Mouse (Mus musculus) hindlimb bud, embryonic 11.5 days (tissue): ENCODE data around the gene Pla2g4e.
"Not testable (repeated sequence)": the region's sequence is repeated elsewhere in the genome, so short reads cannot be mapped to it uniquely, and the experiment has no call there.

Experiments
- DNase-seq: peaks from one replicate; pipeline ENCODE4 v3.0.0-alpha.2; 2012; ENCODE audit warnings: low read depth, low spot score; ENCODE audit errors: extremely low spot score

The Pla2g4e gene

DNA sequence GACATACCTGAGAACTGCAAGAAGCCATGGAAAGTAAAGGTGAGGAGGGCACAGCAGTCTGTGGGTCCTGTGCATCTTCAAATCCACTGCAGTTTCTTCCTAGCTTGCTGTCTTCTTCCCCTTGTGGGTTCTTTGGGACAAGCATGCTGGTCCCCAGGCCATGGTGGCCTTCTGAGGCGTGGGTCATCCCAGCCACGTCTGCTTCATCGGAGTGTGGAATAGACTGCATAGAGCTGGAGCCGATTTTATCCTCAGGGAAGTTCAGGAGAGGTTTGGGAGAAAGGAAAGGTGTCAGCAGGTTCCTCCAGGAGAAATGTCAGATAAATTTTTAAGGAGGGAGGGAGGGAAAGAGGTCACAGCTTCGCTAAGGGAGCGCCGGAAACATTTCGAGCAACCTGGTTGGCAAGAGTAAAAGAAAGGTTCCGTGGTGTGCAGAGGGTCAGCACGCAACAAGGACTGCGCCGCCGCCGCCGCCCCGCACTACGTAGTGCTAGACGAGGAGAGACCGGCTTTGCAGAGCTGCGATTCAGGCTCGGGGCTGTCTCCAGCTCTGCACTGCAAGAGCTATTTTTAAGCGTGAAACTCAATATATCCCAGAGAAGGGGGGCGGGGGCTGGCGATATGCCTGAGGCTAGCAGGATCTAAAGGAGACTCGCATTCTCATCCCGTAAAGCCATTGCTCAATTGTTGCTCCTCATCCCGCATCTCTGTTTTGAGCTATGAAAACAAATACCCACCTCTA lies at the start of gene Pla2g4e:
Pla2g4e (minus strand) TSS at position 657 of the 742 bp plus-strand sequence.
- no peak for DNase-seq

DNA sequence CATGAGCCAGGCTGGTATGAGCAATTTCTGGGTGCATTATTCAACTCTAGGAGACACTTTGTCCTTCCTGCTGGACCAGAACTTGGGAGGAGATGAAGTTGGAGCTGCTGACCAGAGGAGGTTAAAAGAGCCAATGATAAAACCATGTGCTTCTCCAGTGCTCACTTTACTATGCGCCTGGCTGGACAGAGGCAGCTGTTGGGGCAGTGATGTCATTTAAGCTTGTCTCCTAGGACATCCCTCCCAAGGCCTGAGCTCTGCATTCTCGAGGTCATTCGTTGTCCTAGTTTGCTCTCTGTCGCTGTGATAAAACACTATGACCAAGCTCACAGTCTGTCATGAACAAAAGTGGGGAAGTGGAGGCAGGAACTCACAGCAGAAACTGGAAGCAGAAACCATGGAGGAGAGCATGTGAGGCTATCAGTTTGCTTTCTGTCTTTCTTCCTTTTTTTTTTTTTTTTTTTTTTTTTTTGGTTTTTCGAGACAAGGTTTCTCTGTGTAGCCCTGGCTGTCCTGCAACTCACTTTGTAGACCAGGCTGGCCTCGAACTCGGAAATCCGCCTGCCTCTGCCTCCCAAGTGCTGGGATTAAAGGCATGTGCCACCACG lies 46.4 kb upstream of the Pla2g4e start:
- DNase-seq = no peak

DNA sequence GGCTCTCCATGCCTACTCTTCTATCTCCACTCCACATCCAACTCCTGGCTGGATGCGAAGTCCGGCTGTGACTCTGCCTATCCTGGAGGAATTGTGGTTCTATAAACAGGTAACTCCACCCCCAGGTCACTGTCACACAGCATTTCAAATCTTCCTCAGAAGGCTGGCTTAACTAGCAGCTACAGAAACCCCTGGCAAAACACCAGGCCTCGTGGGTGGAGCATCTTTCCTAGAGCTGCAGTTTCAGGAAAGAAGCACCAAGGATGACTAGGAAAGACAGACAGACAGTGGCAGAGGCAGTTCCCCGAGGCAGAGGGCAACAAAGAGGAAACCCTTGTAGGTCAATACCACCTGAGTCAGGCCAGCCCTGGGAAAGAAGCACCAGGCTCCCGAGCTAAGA lies 43.9 kb upstream of the Pla2g4e start, which contains the start of gene Pla2g4d:
Pla2g4d (minus strand) TSS at position 203 of the 400 bp plus-strand sequence.
- no peak for DNase-seq

DNA sequence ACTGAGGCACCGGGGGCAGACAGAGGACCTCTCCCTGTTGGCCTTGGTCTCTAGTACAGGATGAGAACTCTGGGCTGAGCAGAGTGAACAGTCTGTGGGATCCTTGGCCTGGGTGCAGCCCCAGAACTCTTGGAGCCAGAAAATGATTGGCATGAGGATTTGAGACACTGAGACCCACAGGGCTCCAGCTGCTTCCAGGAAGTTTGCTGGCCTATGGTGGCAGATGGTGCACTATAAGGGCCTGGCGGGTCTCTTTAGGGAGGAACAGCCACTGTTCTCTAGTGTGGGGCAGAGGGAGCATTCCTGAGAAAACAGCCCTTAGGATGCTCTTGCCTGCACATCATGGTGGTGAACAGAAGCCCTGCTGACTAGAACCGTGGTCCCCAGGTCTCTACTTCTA lies 43.3 kb upstream of the Pla2g4e start:
- no peak for DNase-seq

DNA sequence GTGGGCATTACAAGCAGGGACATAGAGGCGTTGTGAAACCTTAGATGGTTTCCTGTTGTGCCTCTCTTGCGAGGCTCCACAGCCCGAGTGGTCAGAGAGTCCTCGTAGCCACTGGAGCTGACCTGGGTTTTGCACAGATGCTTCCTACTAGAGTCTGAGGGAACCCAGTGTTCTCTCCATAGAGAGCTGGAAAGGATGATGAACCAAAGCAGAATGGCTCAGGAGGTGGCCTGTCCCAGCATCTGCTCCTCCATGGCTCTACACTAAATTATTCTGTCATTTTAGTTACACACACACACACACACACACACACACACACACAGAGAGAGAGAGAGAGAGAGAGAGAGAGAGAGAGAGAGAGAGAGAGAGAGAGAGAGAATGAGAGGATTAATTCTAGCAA lies 40.5 kb upstream of the Pla2g4e start:
- no peak for DNase-seq

DNA sequence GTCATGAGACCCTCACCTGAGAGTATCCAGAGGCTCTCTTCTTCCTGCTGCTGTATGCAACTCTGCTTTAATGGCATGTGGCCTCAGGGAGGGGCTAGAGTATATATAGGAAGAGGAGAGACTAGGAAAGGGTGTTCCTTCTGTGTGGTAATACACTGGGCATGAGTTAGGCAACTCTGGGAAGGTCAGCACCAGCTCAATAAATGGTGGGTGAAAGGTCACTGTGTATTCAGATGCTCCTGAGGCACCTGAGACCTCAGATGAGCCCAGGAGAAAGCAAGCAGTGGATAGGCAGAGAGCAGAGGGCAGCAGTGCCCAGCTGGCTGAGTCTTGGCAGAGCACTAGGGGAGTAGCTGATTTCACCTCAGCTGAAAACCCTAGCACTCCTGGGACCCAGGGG lies 39.6 kb upstream of the Pla2g4e start:
- no peak for DNase-seq

DNA sequence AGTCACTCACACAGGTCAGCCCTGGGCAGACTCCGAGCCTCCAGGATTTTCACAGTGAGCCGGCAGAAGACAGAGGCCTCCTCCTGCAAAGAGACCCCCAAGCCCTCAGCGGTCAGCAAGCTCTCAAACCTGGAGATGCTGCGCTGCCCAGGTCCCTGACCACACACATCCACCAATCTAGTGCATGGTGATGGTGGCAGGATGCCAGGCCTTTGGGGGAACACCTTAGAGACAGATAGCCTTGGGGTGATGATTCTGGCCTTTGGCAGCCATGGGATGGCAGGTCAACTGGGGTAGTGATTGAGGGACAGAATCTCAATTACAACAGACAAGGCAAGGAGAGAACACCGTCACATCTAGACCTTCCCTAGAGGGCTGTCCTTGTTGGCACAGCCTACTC lies 39.0 kb upstream of the Pla2g4e start:
- DNase-seq = no peak

DNA sequence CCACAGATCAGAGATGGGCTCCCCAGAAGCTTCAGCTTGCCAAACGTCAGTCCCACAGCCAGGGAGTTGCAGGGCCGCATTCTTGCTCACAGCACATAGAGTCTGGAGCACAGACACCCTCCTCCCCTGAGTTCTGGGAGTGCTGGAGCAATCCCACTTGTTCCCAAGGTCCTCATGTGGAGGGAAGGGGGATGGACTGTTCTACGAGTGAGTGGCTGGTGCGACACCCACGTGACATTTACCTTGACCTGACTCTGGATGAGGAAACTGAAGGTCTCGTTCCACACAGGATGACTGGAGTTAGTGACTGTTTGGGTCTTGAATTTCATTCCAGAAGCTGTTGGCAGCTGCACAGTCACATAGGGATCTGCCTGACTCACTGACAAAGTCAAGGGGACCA lies 38.4 kb upstream of the Pla2g4e start:
- no peak for DNase-seq

DNA sequence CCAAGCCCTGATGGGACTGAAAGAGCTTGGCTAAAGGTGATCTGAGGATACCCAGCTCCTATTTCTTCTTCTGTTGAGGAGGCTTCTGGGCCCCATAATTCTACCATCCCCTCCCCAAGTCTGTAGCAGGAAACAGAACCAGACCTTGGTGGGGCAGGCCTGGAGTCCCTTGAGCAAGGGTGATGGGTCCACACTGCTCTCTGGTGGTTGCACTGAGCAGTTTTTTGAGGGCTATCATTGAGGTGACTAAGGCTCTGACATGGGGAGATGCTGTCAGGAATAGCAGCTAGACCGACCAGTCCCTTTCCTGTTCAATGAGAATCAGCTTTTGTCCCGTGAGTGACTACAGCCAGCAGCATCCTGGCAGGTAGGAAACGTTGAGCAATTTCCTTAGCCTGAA lies 36.1 kb upstream of the Pla2g4e start:
- DNase-seq = no peak

DNA sequence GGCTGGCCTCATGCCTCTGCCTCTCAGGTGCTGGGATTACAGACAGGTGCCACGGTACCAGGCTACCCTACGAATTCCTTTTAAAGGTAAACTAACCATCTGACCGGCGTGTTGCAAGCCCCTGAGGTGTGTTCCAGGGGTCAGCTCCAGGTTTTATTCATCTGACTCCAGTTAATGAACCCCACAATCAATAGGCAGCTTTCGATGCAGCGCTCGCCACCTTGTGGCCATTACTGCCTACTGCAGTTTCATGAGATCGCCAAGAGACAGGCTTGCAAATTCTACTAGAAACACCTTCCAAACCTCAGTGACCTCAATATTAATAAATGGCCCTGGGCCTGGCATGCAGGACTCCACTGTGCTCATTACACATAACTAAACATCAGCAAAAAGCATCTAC lies 34.8 kb upstream of the Pla2g4e start:
- no peak for DNase-seq

DNA sequence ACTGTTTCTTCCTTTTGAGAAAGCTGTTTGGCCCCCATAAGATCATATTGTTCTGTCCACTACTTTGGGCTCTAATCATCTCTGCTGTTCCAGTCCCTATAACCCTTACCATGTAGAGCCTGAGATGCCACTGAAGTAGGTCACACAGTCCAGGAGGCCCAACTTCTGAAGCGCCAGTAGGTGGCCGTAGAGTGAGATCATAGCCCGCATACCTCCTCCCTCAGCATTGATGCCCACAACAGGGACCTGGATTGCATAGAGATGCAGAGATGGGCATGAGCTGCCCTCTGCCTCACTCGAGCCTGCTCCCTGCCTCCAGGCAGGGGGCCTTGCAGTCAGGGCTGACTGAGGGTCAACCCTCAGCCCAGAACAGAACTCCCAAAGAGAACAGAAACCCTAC lies 31.8 kb upstream of the Pla2g4e start:
- no peak for DNase-seq

DNA sequence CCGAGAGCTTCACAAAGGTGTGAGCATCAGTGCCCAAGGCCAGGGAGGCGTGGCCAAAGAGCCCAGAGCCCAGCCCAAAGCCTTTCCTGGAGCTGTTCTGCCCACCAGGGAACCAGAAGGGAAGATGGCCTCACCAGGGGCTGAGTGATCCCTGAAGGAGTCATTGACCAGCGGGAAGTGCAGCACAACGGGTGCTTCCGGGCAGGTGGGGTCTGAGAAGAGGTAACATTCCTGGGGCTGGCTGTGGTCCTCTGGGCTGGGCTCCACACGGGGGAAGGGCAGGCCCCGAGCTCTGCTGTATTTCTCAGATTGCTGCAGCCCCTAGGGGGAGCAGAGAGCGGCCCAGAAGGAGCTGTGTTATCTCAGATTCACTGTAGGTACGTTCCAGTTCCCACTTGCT lies 23.5 kb upstream of the Pla2g4e start:
- DNase-seq = no peak

DNA sequence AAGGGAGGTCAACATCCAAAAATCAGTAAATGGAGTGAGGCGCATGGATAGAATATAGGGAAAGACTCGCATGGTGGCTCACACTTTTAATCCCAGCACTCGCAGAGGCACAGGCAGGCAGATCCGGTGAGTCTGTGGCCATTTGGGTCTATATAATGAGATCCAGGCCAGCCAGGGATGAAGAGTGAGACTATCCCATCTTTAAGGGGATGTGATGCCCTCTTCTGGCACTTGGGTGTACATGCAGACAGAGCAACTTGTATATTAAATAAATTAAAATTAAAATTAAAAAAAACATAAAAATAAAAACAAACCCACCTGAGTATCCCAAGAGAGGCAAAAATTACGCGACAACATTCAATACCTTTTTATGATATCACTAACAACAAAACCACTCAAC lies 20.4 kb upstream of the Pla2g4e start:
- no peak for DNase-seq

DNA sequence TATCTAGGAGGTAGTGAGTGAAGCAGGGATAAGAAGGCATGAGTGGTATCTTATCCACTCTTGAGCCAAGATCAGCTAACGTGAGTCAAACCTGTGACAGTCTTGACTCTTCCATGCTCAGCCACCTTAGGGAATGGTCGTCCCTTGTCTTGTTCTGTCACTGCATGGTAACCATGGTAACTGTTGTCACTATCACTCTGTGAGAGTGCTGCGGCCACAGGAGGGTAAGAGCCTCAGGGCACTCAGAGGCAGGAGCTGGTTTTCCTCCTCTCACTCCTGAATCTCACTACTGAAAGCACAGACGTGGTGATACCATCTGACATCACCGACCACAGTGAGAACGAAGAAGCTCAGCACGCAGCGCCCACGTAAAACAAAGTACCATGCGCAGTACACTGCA lies 19.7 kb upstream of the Pla2g4e start:
- DNase-seq = no peak

DNA sequence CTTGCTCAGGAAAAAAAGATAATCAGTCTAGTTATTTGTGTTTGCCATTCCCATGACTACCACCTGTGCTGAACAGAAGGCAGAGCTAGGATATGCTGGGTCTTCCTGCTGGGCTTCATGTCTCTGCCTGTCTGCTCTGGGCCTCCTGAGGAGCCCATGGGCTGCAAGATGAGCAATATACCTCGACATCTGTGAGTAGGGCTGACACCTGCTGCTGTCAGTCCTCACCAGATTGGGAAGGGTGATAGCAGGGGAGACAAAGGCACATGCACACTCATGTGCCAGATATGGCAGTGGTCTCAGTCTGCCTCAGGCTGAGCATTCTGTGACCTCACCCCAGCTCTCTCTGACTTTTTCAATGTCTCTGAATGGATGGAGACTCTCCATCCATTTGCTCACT lies 17.7 kb upstream of the Pla2g4e start:
- no peak for DNase-seq

DNA sequence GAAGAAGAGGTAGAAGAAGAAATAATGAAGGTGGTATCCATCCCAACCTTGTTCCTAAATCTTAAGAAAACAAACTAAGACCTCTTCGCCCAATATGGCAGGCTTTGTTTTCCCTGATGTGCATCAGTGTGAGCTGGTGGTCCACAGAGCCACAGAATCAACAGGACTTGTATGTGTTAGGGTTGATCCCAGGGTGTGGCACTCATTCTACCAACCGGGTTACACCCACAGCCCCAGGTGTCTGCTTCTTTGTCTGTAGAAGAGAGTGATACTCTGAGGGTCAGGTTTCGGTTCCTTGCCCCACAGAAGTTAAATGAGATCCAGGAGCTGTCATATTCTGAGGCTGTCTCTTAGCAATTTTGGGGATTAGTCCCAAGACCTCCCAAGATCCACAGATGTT lies 16.2 kb upstream of the Pla2g4e start:
- no peak for DNase-seq

DNA sequence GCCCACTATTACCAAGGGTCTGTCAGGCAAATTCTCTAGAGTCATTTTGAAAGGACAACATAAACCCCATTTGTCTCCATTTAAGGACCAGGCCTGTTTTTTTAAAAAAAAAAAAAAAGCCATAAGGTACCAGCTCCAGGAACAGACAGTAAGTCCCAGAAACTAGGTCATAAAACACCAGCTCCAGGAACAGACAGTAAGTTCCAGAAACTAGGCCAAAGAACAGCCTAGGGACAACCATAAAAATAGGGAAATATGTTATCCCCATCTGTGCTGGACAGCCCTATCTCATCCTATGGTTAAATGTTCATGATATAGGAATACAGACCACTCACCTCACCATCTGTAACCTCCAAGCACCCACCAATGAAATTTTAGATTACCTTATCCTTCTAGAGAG lies 11.1 kb upstream of the Pla2g4e start:
- no peak for DNase-seq

DNA sequence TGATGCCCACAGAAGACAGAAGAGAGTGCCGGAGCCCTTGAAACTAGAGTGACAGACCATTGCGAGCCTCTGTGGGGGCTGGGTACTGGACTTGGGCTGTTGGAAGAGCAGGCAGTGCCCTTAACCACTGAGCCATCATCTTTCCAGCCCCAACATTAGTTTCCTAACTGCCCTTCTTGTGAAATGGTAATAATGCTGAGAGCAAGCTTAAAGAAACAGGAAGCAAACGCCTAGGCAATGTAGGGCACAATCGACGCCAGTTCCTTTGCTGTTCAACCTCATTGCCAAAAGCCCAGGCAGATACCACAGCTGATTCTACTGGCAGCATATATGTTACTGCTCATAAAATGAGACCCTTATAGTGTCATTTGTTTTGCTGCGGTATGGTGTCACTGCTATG lies 7.5 kb upstream of the Pla2g4e start:
- DNase-seq = no peak

DNA sequence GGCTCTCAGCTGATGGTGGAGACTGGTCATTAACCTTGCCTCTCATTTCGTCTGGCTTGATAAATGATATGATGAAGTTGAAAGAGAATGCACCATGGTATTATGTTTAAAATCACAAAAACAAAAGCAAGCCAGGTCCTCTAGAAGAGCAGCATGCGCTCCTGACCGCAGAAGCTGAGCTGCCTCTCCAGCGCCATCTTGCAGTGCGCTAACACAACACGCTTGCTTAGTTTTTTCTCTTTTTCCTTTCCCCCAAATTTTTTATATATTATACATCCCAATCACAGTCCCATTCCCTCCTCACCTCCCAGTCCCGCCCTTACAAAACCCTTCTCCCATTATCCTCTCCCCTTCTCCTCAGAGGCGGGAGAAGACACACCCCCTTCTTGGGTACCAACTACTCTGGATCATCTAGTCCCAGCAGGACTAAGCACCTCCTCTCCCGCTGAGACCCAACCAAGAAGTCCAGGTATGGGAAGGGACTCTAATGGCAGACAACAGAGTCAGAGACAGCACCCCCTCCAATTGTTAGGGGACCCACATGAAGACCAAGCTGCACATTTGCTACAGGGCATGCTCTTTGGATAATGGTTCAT lies 384 bp upstream of the Pla2g4e start:
- DNase-seq = no peak

DNA sequence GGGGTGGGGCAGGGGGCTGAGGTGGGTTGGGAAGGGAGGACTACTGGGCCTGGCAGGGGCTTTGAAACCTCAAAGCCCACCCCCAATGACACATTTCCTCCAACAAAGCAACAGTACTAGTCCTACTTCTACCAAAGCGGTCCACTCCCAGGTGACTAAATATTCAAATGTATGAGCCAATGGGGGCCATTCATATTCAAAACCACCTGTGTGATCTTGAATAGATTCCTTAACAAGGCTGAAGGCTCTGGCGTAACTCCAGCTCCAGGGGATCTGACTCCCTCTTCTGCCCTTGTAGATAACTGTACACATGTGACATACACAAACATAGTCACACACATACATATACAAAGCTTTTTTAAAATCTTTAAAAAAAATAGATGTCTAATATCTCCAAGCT lies 1.1 kb downstream of the Pla2g4e start:
- no peak for DNase-seq

DNA sequence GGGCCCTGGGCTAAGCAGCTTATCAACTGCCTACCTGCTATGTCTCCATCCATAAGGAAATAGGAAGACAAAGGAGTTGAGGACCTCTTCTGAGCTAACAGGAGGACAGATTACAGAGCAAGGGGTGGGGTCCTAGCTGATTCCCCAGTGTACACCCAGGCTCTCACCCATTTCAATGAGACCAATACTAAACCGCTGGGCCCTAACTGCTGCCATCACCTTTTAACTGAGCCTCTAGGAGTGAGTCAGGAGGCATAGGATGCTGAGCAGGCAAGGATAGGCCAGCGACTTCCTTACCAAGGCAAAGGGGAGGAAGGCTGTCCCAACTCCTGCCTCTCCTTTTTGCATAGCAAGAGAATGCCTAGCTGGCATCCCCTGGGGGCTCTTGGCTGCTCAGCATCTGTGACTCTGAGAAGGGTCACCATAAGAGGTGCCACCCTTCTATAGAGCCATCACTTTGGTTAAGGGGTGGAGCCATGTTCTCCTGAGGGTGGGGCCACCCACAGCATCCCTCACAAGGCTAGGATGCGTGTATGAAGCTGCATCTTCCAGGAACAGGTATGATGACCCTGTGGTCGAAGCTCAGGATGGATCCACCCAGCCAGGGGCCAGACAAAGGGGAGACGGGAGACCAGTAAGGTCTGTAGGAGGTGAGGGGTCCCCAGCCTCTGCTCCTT lies 2.2 kb downstream of the Pla2g4e start:
- no peak for DNase-seq

DNA sequence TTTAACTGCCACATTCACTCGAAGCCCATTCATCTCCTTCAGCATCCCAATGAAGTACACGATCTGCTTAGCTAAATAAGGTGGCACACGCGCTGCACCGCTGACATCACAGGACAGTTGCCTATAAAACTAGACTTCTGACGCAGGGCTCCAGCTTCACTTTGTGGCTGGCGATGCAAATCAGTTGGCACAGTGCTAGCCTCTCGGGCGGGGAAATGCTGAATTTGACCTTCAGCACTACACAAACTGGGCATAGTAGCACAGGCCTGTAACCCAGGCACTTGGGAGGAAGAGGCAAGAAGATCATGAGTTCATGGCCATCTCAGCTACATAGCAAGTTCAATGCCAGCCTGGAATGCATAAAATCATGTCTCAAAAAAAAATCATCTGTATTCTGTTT lies 6.4 kb downstream of the Pla2g4e start:
- not testable (repeated sequence) for DNase-seq
